In genomic region chr16:89943267-89943971, GRCm38 (mm10) we compare ENCODE assay signal across 9 mouse cellular contexts.
DNase-seq lines count a peak whose midpoint lies in the region; ATAC-seq lines count a peak whose summit lies in the region.
"Had no signal": no experiment of that assay in that cellular context is flagged by ENCODE, and none has a peak within 500 bp of the region (broad histone marks: within the 10 kb centered on the region; RNA-seq: fewer than 3 reads in every experiment).

No protein-coding gene starts in this region.

- DNase-seq in heart, adult 11 months: peak; percentile 90
- no peak for DNase-seq in heart, postnatal 25 days (ENCODE audit: low spot score)
- peak; percentile 11 for DNase-seq in adrenal gland, adult 8-10 months
- no peak for DNase-seq in heart, embryonic 10.5 days (ENCODE audit: low spot score)
- peak; percentile 46 to 58 for DNase-seq in kidney, postnatal 4 days
- DNase-seq in retina, embryonic 14.5 days (ENCODE audit: low spot score): peak; percentile 55
- DNase-seq in left cerebral cortex, adult 11 months (ENCODE audit: low spot score): no peak
- DNase-seq: liver, embryonic 13.5 days had no signal

- H3K27ac ChIP-seq in heart, embryonic 10.5 days: peak overlapping the region; percentile 36
- H3K27ac ChIP-seq in liver, embryonic 12.5 days: no peak overlapping the region
- H3K27ac ChIP-seq: liver, embryonic 13.5 days had no signal

- H3K27me3 ChIP-seq in heart, embryonic 10.5 days (ENCODE audit: insufficient read depth, poor library complexity, severe bottlenecking): no peaks in the 10 kb centered on the region
- H3K27me3 ChIP-seq in liver, embryonic 12.5 days (replicated peaks): no peaks in the 10 kb centered on the region
- H3K27me3 ChIP-seq: liver, embryonic 13.5 days had no signal

- no peak overlapping the region for H3K4me3 ChIP-seq in heart, embryonic 10.5 days
- no peak overlapping the region for H3K4me3 ChIP-seq in liver, embryonic 12.5 days
- H3K4me3 ChIP-seq: liver, embryonic 13.5 days had no signal

- H3K4me2 ChIP-seq in liver, embryonic 12.5 days: no peak overlapping the region
- H3K4me2 ChIP-seq: liver, embryonic 13.5 days had no signal

- WGBS in heart, embryonic 10.5 days: 38% methylated on average over 19 of the region's 19 CpGs
- 58% methylated on average over 19 of the region's 19 CpGs for WGBS in liver, embryonic 12.5 days (ENCODE audit: insufficient replicate concordance)

- no peaks in the 10 kb centered on the region for H3K9me3 ChIP-seq in heart, embryonic 10.5 days
- 0 out of 2 replicates have a peak, but pooled peaks cover 5% of the 10 kb centered on the region for H3K9me3 ChIP-seq in liver, embryonic 12.5 days (replicated peaks)

- no peak overlapping the region for H3K9ac ChIP-seq in liver, embryonic 12.5 days
- H3K9ac ChIP-seq: liver, embryonic 13.5 days had no signal

- peaks cover 28% of the 10 kb centered on the region for H3K4me1 ChIP-seq in heart, embryonic 10.5 days
- H3K4me1 ChIP-seq in liver, embryonic 12.5 days: peaks cover 10% of the 10 kb centered on the region

- H3K36me3 ChIP-seq in heart, embryonic 10.5 days: no peaks in the 10 kb centered on the region; the same call in 1 of the 2 replicates
- H3K36me3 ChIP-seq in liver, embryonic 12.5 days: no peaks in the 10 kb centered on the region
- H3K36me3 ChIP-seq: liver, embryonic 13.5 days had no signal

- no peak for ATAC-seq in liver, embryonic 12.5 days

- intact Hi-C loops in heart, postnatal 25 days (cut with DNase I): loop anchor here (2.0 to 10.0 kb wide), 2 partner anchors 99 to 223 kb away; no protein-coding TSS in a partner anchor

Comparison
In these comparisons a context has a peak if more than half of its experiments do, and no peak if none do; other contexts are left out.
1. DNase-seq: peak in heart, adult 11 months (single experiment), adrenal gland, adult 8-10 months (single experiment), kidney, postnatal 4 days (2 of 2) and retina, embryonic 14.5 days (single experiment); none in heart, postnatal 25 days (single experiment), heart, embryonic 10.5 days (single experiment) and left cerebral cortex, adult 11 months (single experiment).